In the genomic region with DNA sequence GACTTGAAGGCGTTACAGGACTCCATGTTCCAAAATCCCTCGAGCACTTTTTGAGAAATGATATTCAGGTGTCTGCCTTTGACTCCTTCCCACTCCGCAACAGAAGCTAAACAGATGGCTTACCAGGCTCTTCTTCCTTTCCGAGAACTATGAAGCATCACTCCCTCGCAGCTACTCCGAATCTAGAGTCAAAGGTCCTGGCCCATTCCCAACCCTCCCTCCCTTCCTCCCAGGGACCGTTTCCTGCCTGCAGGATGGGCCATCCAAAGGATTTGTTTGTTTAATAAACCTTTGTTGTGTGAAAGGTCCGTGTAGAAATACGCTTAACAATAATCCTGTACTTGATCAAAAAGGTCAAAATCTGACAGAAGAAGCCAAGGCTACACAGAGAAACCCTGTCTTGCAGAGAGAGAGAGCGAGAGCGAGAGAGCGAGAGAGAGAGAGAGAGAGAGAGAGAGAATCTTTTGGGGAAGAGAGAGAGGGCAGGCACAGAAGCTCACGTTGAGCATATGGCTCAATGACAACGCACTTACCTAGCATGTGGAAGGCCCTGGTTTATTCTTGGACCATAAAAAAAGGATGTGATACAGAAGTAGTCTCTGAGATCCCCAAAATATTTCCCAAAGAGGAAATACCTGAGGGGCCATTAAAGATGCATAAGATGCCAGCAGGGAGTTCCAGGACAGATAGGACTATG, we compare ENCODE assay signal across 8 mouse cellular contexts. TPM values are rescaled to one million over a fixed set of nuclear protein-coding genes. Genes with fewer than 3 reads are reported as not detected.
DNase-seq lines count a peak whose midpoint lies in the region; ATAC-seq and TF ChIP-seq lines count a peak whose summit lies in the region.

A gene (minus strand): TSS at position 149 of the 697 bp plus-strand sequence.

- H3K4me2 ChIP-seq in heart, embryonic 14.5 days (ENCODE audit: low read length) = peak within 1 kb of the TSS; percentile 97
- H3K4me2 ChIP-seq in neural tube, embryonic 12.5 days (replicated peaks) = peak within 1 kb of the TSS; percentile 99

- H3K9ac ChIP-seq in heart, embryonic 14.5 days (ENCODE audit: low read length) = peak within 1 kb of the TSS; percentile 89
- peak within 1 kb of the TSS; percentile 88 for H3K9ac ChIP-seq in neural tube, embryonic 12.5 days

- 15% methylated on average over 14 of the region's 14 CpGs for WGBS in heart, embryonic 14.5 days
- 15% methylated on average over 14 of the region's 14 CpGs for WGBS in forebrain, embryonic 10.5 days
- 17% methylated on average over 14 of the region's 14 CpGs for WGBS in neural tube, embryonic 12.5 days

- no peaks in the 10 kb centered on the region for H3K9me3 ChIP-seq in heart, embryonic 14.5 days (ENCODE audit: control insufficient read depth, low read length)
- no peaks in the 10 kb centered on the region for H3K9me3 ChIP-seq in G1E (replicated peaks)
- no peaks in the 10 kb centered on the region for H3K9me3 ChIP-seq in forebrain, embryonic 10.5 days
- H3K9me3 ChIP-seq in neural tube, embryonic 12.5 days = no peaks in the 10 kb centered on the region

- peak within 1 kb of the TSS; percentile 90 to 94 for H3K27ac ChIP-seq in heart, embryonic 14.5 days (replicated peaks in 1 of 2; ENCODE audit: control insufficient read depth in 1 of 2, insufficient read depth in 1 of 2, low read depth in 2 of 2, low read length in 2 of 2)
- H3K27ac ChIP-seq in forebrain, embryonic 10.5 days = peak within 1 kb of the TSS; percentile 88
- H3K27ac ChIP-seq in neural tube, embryonic 12.5 days = peak within 1 kb of the TSS; percentile 93

- H3K27me3 ChIP-seq in heart, embryonic 14.5 days (ENCODE audit: control insufficient read depth, insufficient read depth, low read length) = no peaks in the 10 kb centered on the region
- no peaks in the 10 kb centered on the region for H3K27me3 ChIP-seq in G1E (ENCODE audit: insufficient read depth, low read length)
- H3K27me3 ChIP-seq in forebrain, embryonic 10.5 days (ENCODE audit: poor library complexity, severe bottlenecking) = peaks cover 19% of the 10 kb centered on the region
- no peaks in the 10 kb centered on the region; the same call in 1 of the 2 replicates for H3K27me3 ChIP-seq in neural tube, embryonic 12.5 days (replicated peaks)

- peaks cover 11 to 33% of the 10 kb centered on the region in 2 experiments for H3K4me1 ChIP-seq in heart, embryonic 14.5 days (ENCODE audit: control insufficient read depth in 2 of 2, insufficient read depth in 2 of 2, low read length in 2 of 2)
- H3K4me1 ChIP-seq in G1E (ENCODE audit: insufficient read depth, low read depth, low read length) = peaks cover 72% of the 10 kb centered on the region
- peaks cover 55% of the 10 kb centered on the region for H3K4me1 ChIP-seq in forebrain, embryonic 10.5 days
- peaks cover 37% of the 10 kb centered on the region for H3K4me1 ChIP-seq in neural tube, embryonic 12.5 days

- H3K4me3 ChIP-seq in heart, embryonic 14.5 days (ENCODE audit: control insufficient read depth in 1 of 2, insufficient read depth in 1 of 2, low read depth in 1 of 2, low read length in 2 of 2) = peak within 1 kb of the TSS; percentile 69 to 92
- peak within 1 kb of the TSS; percentile 89 for H3K4me3 ChIP-seq in G1E (ENCODE audit: low read depth, low read length)
- H3K4me3 ChIP-seq in forebrain, embryonic 10.5 days = peak within 1 kb of the TSS; percentile 87
- H3K4me3 ChIP-seq in neural tube, embryonic 12.5 days = peak within 1 kb of the TSS; percentile 77

- no peak for TF ChIP-seq CTCF in G1E (IDR thresholded peaks at IDR 0.05; ENCODE audit: low read depth, low read length)

- peaks cover 28% of the 10 kb centered on the region for H3K36me3 ChIP-seq in heart, embryonic 14.5 days (ENCODE audit: control insufficient read depth, insufficient read depth, low read length)
- H3K36me3 ChIP-seq in G1E (replicated peaks) = peaks cover 52% of the 10 kb centered on the region
- peaks cover 26% of the 10 kb centered on the region for H3K36me3 ChIP-seq in forebrain, embryonic 10.5 days (replicated peaks)
- peaks cover 16% of the 10 kb centered on the region; the same call in 1 of the 2 replicates for H3K36me3 ChIP-seq in neural tube, embryonic 12.5 days

- DNase-seq in heart, adult 18-20 months = no peak
- no peak for DNase-seq in G1E (ENCODE audit: low spot score)
- DNase-seq in forebrain, embryonic 10.5 days (ENCODE audit: extremely low spot score, low spot score) = no peak
- DNase-seq in left cerebral cortex, adult 8-10 months (ENCODE audit: low spot score in 2 of 2) = no peak
- DNase-seq in testis, postnatal 10 days (ENCODE audit: low spot score) = no peak
- DNase-seq in embryo, embryonic 10.5 days (ENCODE audit: low spot score) = no peak

- ATAC-seq in heart, embryonic 14.5 days (ENCODE audit: insufficient number of reproducible peaks, insufficient read depth, low FRiP score, low read depth) = no peak
- ATAC-seq in G1E (ENCODE audit: extremely low read depth, insufficient number of reproducible peaks, low FRiP score, poor library complexity, severe bottlenecking) = no peak
- ATAC-seq in neural tube, embryonic 12.5 days (ENCODE audit: low FRiP score, low read depth) = no peak

RNA-seq across cellular contexts. Expression of the gene that starts here (rescaled TPM):
- polyA plus RNA-seq in heart, embryonic 14.5 days (2014; fragmentation: Nextera tagmentation; extraction: Ambion mirVana) = 9.0 and 10.4 TPM in 2 replicates
- 1 to 10 TPM; 6.0 to 6.7 TPM for total RNA-seq in heart, adult 18-20 months (2021)
- total RNA-seq in G1E (2014; fragmentation: Nextera tagmentation) = 1.9 and 3.3 TPM in 2 replicates
- 3.0 and 4.1 TPM in 2 replicates for total RNA-seq in G1E (2017)
- polyA plus RNA-seq in G1E (2012) = 13.1 and 16.9 TPM in 2 replicates
- 5.5 and 6.7 TPM in 2 replicates for polyA plus RNA-seq in forebrain, embryonic 10.5 days (2016; fragmentation: Nextera tagmentation; extraction: Ambion mirVana)
- 10 to 100 TPM; 26.2 to 30.7 (median 29.4) TPM for total RNA-seq in left cerebral cortex, adult 8-10 months (2022)
- 12.9 and 13.0 TPM in 2 replicates for polyA plus RNA-seq in neural tube, embryonic 12.5 days (2016; fragmentation: Nextera tagmentation; extraction: Ambion mirVana)
